Mouse (Mus musculus) embryonic facial prominence, embryonic 10.5 days (tissue): ENCODE measurements around the gene Vmn2r63. TPM values are rescaled to one million over a fixed set of nuclear protein-coding genes. Genes with fewer than 3 reads are reported as not detected.
"Not testable (repeated sequence)": the region's sequence is repeated elsewhere in the genome, so short reads cannot be mapped to it uniquely, and the experiment has no call there.

Experiments
- DNase-seq: peaks from one replicate; pipeline ENCODE4 v3.0.0-alpha.2; 2017; ENCODE audit warnings: low spot score
- H3K27ac ChIP-seq: fragments of 300-500 bp; sonication (generic); replicated peaks from 2 replicates; pipeline ENCODE4 v1.5.1; 2016; ENCODE audit warnings: mild to moderate bottlenecking
- H3K27me3 ChIP-seq: fragments of 300-500 bp; sonication (generic); replicated peaks from 2 replicates; pipeline ENCODE4 v1.6.1; 2016; ENCODE audit warnings: low read depth, mild to moderate bottlenecking; ENCODE audit not compliant: poor library complexity, severe bottlenecking
- H3K36me3 ChIP-seq: fragments of 300-500 bp; sonication (generic); replicated peaks from 2 replicates; pipeline ENCODE4 v1.6.1; 2016; ENCODE audit warnings: mild to moderate bottlenecking, moderate library complexity
- H3K4me1 ChIP-seq: fragments of 300-500 bp; sonication (generic); 2 replicates; pipeline ENCODE4 v1.6.1; 2016
- H3K4me3 ChIP-seq: fragments of 300-500 bp; sonication (generic); 2 replicates; pipeline ENCODE4 v1.5.1; 2016; ENCODE audit warnings: mild to moderate bottlenecking, moderate library complexity
- H3K9me3 ChIP-seq: fragments of 300-500 bp; sonication (generic); 2 replicates; pipeline ENCODE4 v1.6.1; 2016; ENCODE audit warnings: mild to moderate bottlenecking
- WGBS: fragments of 180-500 bp; shearing (Covaris S2); methylation state at CpG from one replicate; pipeline ENCODE4 v1.1.7; 2016; 5-methylcytosine and 5-hydroxymethylcytosine counted together
- microRNA-seq: library from miRNA; unstranded; fragments of <30 nt; microRNA quantifications from one replicate; pipeline ENCODE4, GENCODE M21; 2017
- polyA plus RNA-seq: library from polyadenylated mRNA; unstranded; fragments of >200 nt; fragmentation: Nextera tagmentation; extraction: Ambion mirVana; gene quantifications from 2 replicates; pipeline ENCODE4 v1.2.1, GENCODE M21; 2016

The Vmn2r63 gene
- polyA plus RNA-seq, result not detected in 2 replicates

GRCm38 (mm10) chr7:42933722-42934121 is at the start of gene Vmn2r63:
TSS of gene Vmn2r63 (minus strand) at chr7:42933822.
- not testable (repeated sequence) for H3K27ac ChIP-seq, H3K36me3 ChIP-seq, H3K4me3 ChIP-seq, H3K9me3 ChIP-seq, H3K4me1 ChIP-seq, DNase-seq, H3K27me3 ChIP-seq

GRCm38 (mm10) chr7:42980739-42981138 is 47.1 kb upstream of the Vmn2r63 start:
- Histone ChIP-seq H3K27ac (no peak overlapping the region), H3K36me3 (no peaks in the 10 kb centered on the region), H3K4me1 (no peaks in the 10 kb centered on the region), H3K4me3 (no peak overlapping the region), H3K9me3 (peaks cover 88% of the 10 kb centered on the region), H3K27me3 (no peaks in the 10 kb centered on the region)
- no peak for DNase-seq
- 93% methylated on average over 10 of the region's 10 CpGs for WGBS

DNA sequence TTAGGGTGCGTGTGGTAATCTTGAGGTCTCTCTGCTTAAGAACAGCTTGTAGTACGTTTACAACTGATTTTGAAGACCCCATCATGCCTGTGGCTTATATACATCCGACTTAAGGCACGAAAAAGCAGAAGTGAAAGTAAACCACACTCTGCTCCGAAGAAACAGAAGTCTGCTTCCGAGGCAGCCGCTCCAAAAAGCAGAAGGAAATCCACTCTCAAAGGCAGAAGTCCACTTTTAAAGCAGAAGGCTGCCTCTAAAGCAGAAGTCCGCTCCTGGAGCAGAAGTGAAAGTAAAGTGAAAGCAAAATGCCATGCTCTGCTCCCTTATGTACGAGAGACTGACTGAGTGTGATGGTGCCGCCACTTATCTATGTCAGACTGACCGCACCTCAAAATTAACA is 46.5 kb upstream of the Vmn2r63 start:
- Histone ChIP-seq H3K9me3 (peaks cover 88% of the 10 kb centered on the region), H3K27ac (no peak overlapping the region), H3K36me3 (no peaks in the 10 kb centered on the region), H3K4me3 (no peak overlapping the region), H3K27me3 (no peaks in the 10 kb centered on the region), H3K4me1 (no peaks in the 10 kb centered on the region)
- DNase-seq, result no peak
- 90% methylated on average over 11 of the region's 11 CpGs for WGBS

- peaks cover 75% of the 10 kb centered on the region for H3K9me3 ChIP-seq
- no peaks in the 10 kb centered on the region for H3K36me3 ChIP-seq
- 72% methylated on average over 9 of the region's 9 CpGs for WGBS
- no peak overlapping the region for H3K27ac ChIP-seq
- no peaks in the 10 kb centered on the region for H3K27me3 ChIP-seq
- H3K4me3 ChIP-seq, result no peak overlapping the region
- H3K4me1 ChIP-seq, result no peaks in the 10 kb centered on the region
- no peak for DNase-seq
Observed at GRCm38 (mm10) chr7:42965246-42965645, 31.6 kb upstream of the Vmn2r63 start.

DNA sequence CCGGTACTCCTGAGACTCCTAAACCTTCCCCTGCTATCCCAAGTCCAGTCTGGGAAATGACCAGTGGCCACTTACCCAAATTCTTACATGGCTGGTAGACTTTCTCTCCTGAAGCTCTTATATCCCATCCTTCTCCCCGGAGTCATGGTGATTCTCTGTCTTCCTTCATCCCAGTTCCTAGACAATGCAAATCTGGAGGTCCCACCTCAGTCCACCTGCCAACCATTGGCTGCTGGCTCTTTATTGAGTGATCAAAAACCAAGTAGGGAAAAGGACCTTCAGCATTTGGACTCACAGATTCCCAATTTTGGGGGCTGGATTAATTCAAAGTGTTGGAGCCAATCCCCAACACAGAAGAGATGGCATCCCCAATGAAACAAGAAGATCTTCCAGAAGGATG is 35.6 kb downstream of the Vmn2r63 start:
- WGBS, result 84% methylated on average over 2 of the region's 2 CpGs
- H3K27ac ChIP-seq, H3K27me3 ChIP-seq, DNase-seq, H3K4me1 ChIP-seq, H3K4me3 ChIP-seq, H3K36me3 ChIP-seq: not testable (repeated sequence)
- peaks cover 42% of the 10 kb centered on the region for H3K9me3 ChIP-seq

DNA sequence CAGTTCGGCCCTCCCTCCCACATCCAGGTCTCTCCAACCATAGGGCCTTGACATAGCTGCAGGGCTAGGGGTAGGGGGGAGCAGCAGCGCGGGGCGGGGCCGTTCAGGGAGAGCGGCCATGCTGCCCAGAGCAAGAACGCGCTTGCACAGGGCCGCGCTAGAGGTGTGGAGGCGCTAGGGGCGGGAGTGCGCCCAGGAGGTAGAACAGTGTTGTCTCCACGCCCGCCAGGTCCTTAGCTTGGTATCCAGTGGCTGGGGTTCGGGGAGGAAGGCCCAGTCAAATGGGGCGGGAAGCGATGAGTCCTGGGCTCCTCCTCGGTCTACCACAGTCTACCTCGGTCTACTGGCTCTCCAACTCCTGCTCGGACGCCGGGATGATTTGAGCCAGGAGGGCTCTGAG is 55.5 kb downstream of the Vmn2r63 start:
- DNase-seq, result no peak
- WGBS, result 49% methylated on average over 23 of the region's 23 CpGs
- Histone ChIP-seq H3K4me1 (no peaks in the 10 kb centered on the region), H3K27me3 (no peaks in the 10 kb centered on the region), H3K36me3 (no peaks in the 10 kb centered on the region), H3K4me3 (no peak overlapping the region), H3K27ac (no peak overlapping the region), H3K9me3 (peaks cover 25% of the 10 kb centered on the region)

DNA sequence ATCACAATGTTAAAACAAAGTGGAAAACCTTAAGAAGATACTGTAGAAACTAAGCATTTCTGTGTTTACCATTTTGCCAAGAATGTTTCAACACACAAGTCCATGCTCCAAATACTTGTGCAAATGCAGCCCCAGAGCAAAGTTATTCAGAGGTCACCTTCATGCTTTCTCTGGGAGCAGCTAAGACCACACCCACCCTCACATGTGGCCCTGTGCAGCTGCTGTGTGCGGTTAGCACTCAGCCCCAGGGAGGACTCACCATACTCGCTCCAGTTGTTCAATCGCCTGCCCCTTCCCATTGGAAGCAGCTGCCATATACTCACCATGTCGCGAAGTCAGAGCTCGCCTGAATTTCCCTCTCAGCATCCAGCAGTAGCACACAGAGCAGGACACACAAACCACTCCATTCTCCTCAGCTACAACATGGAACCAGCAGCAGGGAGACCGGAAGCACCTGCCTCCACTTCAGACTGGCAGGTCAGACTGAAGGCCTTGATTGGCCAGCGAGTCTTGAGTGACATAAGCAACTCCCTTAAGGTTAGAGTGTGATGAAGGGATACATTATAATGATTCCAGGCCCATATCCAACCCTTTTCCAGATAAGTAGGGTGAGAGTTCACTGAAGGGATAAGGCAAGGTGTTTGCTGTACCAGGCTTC is 66.7 kb downstream of the Vmn2r63 start, which contains the start of gene Gm2381:
TSS of gene Gm2381 (minus strand) at position 434 of the 658 bp plus-strand sequence.
- H3K4me1 ChIP-seq, DNase-seq, H3K36me3 ChIP-seq, H3K27ac ChIP-seq, H3K27me3 ChIP-seq, H3K4me3 ChIP-seq: not testable (repeated sequence)
- WGBS, result 80% methylated on average over 8 of the region's 8 CpGs
- H3K9me3 ChIP-seq, result peaks cover 23% of the 10 kb centered on the region

Small RNAs within 50 kb of the gene (microRNA-seq; reads per million reads assigned to microRNA genes)
- not detected for gene Gm23256

Other genes with a start within 250 kb of the Vmn2r63 start
- gene Zfp975, start 241.1 kb downstream of the Vmn2r63 start, polyA plus RNA-seq, result 9.9 and 11.7 TPM in 2 replicates
- not detected in 2 replicates for gene Gm17067, start 206.8 kb downstream of the Vmn2r63 start, polyA plus RNA-seq
- not detected in 2 replicates for gene Vmn2r62, start 140.3 kb downstream of the Vmn2r63 start, polyA plus RNA-seq
- gene Gm2381, start 66.6 kb downstream of the Vmn2r63 start, polyA plus RNA-seq, result not detected in 2 replicates
- not detected in 2 replicates for gene Gm9268, start 84.9 kb upstream of the Vmn2r63 start, polyA plus RNA-seq
- gene Zfp936, start 180.4 kb upstream of the Vmn2r63 start, polyA plus RNA-seq, result not detected in 2 replicates